Mouse (Mus musculus) midbrain, embryonic 15.5 days (tissue): ENCODE data around the gene Lmx1a. TPM values are rescaled to one million over a fixed set of nuclear protein-coding genes. Genes with fewer than 3 reads are reported as not detected.

Experiments used
- ATAC-seq: fragments of 200-750 bp; cut with Nextera tagmentation; replicated peaks from 2 replicates; pipeline ENCODE4 v1.8.0; 2017; ENCODE audit warnings: moderate TSS enrichment
- H3K27ac ChIP-seq: fragments of 300-500 bp; sonication (generic); 2 replicates; pipeline ENCODE4 v1.5.1; 2015; ENCODE audit warnings: mild to moderate bottlenecking, inconsistent platforms
- H3K27me3 ChIP-seq: fragments of 300-500 bp; sonication (generic); replicated peaks from 2 replicates; pipeline ENCODE4 v1.6.1; 2015; ENCODE audit warnings: inconsistent platforms
- H3K36me3 ChIP-seq: fragments of 300-500 bp; sonication (generic); replicated peaks from 2 replicates; pipeline ENCODE4 v1.6.1; 2015; ENCODE audit warnings: inconsistent platforms
- H3K4me1 ChIP-seq: fragments of 300-500 bp; sonication (generic); 2 replicates; pipeline ENCODE4 v1.6.1; 2015; ENCODE audit warnings: inconsistent platforms
- H3K4me2 ChIP-seq: fragments of 300-500 bp; sonication (generic); 2 replicates; pipeline ENCODE4 v1.6.1; 2015; ENCODE audit warnings: inconsistent platforms, mild to moderate bottlenecking, moderate library complexity
- H3K4me3 ChIP-seq: fragments of 300-500 bp; sonication (generic); 2 replicates; pipeline ENCODE4 v1.5.1; 2015; ENCODE audit warnings: mild to moderate bottlenecking, inconsistent platforms
- H3K9ac ChIP-seq: fragments of 300-500 bp; sonication (generic); 2 replicates; pipeline ENCODE4 v1.6.1; 2015; ENCODE audit warnings: mild to moderate bottlenecking, inconsistent platforms
- H3K9me3 ChIP-seq: fragments of 300-500 bp; sonication (generic); 2 replicates; pipeline ENCODE4 v1.6.1; 2016; ENCODE audit warnings: inconsistent platforms
- WGBS: fragments of 180-500 bp; shearing (Covaris S2); methylation state at CpG from one replicate; pipeline ENCODE4 v1.1.7; 2015; ENCODE audit warnings: mixed read lengths; 5-methylcytosine and 5-hydroxymethylcytosine counted together
- polyA plus RNA-seq: library from polyadenylated mRNA; unstranded; fragments of >200 nt; fragmentation: Nextera tagmentation; extraction: Ambion mirVana; gene quantifications from 2 replicates; pipeline ENCODE4 v1.2.1, GENCODE M21; 2015

Gene Lmx1a
- polyA plus RNA-seq, 1 experiment from 2014 or later: 11.9 TPM

DNA sequence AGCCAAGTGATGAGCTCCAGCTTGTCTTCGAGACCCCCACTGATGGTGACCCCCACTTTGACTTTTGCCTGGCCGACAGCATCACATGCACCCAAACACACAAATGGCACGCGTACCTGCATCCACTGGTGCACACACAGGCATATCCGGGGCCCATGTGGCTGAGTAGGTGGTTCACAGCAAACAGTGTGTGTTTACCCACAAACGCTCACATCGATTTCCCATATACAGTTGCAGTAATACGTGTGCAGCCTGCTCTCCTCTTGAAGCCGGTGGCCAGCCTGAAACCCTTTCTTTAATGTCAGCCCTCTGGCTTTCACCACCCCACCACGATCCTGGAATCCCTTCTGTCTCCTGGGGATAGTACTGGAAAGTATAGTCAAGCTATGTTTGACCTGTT lies 71.3 kb downstream of the Lmx1a start:
- 86% methylated on average over 10 of the region's 10 CpGs for WGBS
- Histone ChIP-seq H3K4me3 (no peak overlapping the region), H3K4me2 (no peak overlapping the region), H3K27me3 (peaks cover 59% of the 10 kb centered on the region), H3K27ac (no peak overlapping the region), H3K4me1 (peaks cover 18% of the 10 kb centered on the region), H3K9ac (no peak overlapping the region), H3K9me3 (no peaks in the 10 kb centered on the region), H3K36me3 (no peaks in the 10 kb centered on the region)
- no peak for ATAC-seq

DNA sequence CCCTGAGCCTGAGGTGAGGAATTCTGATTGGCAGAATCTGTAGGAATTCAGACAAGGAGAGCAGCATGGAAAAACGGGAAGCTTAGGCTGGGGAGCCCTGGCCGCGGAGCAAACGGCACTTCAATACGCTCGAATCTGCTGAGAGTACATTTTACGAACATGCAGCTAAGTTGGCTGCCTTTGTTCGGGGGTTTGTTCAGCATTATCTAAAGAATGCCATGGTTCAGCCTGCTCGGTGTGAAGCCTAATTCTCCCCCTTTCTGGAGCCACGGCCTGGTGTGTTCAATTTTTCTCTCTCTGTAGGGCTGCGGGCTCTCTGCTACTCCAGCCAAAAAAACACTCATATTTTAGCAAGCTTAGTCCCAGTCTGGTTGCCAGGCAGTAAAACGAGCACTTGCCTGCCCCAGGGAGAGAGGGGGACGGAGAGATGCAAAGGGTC lies 72.8 kb downstream of the Lmx1a start:
- Histone ChIP-seq H3K36me3 (no peaks in the 10 kb centered on the region), H3K27ac (peak overlapping the region; percentile 8; the same call in 1 of the 2 replicates), H3K4me1 (peaks cover 18% of the 10 kb centered on the region), H3K27me3 (peaks cover 62% of the 10 kb centered on the region), H3K4me3 (no peak overlapping the region), H3K4me2 (peak overlapping the region; percentile 34), H3K9me3 (no peaks in the 10 kb centered on the region), H3K9ac (no peak overlapping the region)
- 3% methylated on average over 13 of the region's 13 CpGs for WGBS
- ATAC-seq: peak; percentile 72

DNA sequence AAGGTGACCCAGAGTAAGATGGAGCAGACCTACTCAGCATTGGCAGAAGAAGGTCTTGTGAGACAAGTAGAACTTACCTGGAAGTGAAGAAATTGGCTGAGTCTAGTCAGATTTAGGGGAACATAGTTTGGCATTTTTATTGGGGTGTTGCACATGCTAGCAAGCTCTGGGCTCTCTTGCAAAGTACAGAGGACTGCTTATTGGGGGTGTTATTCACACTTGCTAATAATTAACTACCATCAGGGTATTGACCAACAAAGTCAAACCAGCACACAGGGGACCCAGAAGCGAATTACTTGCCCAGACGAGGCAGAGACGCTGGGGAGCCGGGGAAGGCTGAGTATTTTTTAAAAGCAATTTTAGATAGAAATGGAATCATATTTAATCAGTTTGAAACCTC lies 77.6 kb downstream of the Lmx1a start:
- Histone ChIP-seq H3K36me3 (no peaks in the 10 kb centered on the region), H3K4me3 (no peak overlapping the region), H3K9me3 (no peaks in the 10 kb centered on the region), H3K27ac (no peak overlapping the region), H3K4me2 (no peak overlapping the region), H3K4me1 (peaks cover 6% of the 10 kb centered on the region), H3K9ac (no peak overlapping the region), H3K27me3 (peaks cover 42% of the 10 kb centered on the region)
- WGBS: 93% methylated on average over 4 of the region's 4 CpGs
- ATAC-seq: no peak

DNA sequence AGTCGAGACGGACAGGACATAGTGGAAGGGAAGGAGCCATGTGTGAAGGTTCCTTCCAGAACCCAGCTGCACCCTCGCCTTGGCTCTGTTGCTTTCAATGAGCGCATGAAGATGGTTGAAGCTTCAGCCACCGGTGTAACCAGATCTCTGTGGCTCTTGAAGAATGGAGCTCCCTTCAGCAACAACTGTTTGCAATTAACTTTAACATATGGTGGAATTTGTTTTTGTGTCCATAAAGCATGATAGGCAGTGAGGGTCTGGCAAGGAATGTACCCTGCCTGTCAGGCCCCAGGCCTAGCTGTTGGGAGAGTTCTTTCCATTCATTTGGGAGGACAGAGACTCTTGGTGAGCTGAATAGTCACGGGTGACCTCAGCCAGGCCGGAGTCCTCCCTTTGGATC lies 81.4 kb downstream of the Lmx1a start:
- Histone ChIP-seq H3K4me2 (no peak overlapping the region), H3K27ac (no peak overlapping the region), H3K4me3 (no peak overlapping the region), H3K36me3 (no peaks in the 10 kb centered on the region), H3K4me1 (no peaks in the 10 kb centered on the region), H3K9ac (no peak overlapping the region), H3K27me3 (peaks cover 18% of the 10 kb centered on the region; the same call in 1 of the 2 replicates), H3K9me3 (no peaks in the 10 kb centered on the region)
- 86% methylated on average over 7 of the region's 7 CpGs for WGBS
- no peak for ATAC-seq

DNA sequence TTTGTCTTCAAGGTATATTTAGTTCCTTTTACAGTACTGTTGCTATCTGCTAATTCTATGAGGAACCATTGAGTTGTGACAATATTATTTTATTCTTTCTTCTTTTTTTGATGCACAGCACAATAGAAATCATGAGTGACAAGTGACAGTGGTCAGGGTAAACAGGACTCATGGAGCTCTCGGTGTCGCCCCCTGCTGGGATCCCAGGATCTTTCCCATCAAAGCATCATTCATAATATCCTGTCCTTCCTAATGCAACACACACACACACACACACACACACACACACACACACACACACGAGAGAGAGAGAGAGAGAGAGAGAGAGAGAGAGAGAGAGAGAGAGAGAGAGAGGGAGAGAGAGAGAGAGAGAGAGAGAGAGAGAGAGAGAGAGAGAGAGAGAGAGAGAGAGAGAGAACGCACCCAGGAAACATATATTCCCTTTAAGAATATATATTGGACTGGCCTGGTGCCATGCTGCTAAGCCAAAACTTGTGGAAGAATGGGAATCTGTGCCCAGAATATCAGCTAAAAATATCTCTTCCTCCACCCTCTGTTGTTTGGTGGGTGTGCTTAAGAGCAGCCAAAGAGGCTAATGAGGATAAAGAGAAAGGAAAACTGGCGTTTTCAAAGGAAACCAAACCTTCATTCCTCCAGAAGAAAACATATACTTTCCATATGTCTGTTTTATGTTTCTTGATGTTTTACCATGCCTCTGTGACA lies 90.9 kb downstream of the Lmx1a start:
- H3K4me3 ChIP-seq: no peak overlapping the region
- no peaks in the 10 kb centered on the region for H3K9me3 ChIP-seq
- WGBS: 84% methylated on average over 4 of the region's 5 CpGs
- no peak overlapping the region for H3K4me2 ChIP-seq
- H3K27ac ChIP-seq: no peak overlapping the region
- H3K27me3 ChIP-seq: no peaks in the 10 kb centered on the region
- H3K36me3 ChIP-seq: no peaks in the 10 kb centered on the region
- no peaks in the 10 kb centered on the region for H3K4me1 ChIP-seq
- no peak for ATAC-seq
- H3K9ac ChIP-seq: no peak overlapping the region

DNA sequence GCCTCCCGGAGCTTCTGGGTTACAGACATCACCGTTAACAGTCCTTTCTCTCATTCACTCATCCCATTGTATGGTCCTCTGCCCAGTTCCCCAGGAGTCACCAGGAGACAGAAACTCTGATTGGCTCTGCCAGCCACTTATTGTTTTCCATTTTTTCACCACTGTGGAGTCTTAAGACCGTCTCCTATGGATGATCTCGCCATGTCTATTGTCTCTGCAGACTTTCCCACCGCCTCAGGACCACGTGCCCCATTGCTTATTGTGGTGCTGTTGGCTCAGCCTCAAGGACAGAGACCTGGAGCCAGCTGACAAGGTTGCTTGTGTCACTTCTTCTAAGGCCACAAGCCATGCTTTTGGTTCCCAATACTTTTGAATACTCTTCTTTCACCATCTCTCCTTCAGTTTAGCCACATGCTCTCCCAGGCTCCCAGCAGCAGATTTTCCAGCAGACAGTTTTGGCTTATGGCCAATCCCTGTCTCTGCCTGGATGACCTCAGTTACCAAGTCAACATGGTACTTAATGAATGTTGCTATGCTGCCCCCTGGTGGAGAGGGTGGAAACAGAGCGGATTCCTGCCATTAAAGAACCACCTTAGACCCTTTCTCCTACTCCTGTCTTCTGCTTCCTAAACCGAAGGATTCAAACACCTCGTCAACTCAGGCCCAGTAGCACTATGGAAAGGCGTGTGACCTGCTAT lies 92.9 kb downstream of the Lmx1a start:
- H3K36me3 ChIP-seq: no peaks in the 10 kb centered on the region
- WGBS: 35% methylated on average over 10 of the region's 10 CpGs
- ATAC-seq: peak; percentile 65; the same call in 1 of the 2 replicates

DNA sequence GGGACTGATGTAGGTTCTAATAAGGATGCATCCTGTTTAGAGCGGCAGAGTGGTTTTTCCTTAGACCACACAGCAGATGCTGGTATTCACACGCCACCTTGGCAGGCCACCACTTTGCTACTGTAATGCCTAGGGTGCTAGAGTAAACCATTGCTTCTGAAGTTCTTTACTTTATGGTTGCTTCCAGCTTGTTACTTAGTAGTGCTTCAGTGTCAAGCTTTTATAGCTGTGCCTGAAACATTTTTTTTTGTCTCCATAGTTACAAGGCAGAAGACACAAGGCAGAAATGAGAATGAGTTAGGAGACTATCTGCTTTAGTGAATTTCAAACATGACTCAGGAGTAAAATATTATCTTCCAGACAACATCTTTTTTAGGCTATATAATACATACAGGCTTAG lies 95.0 kb downstream of the Lmx1a start:
- H3K4me2 ChIP-seq: no peak overlapping the region
- no peak overlapping the region for H3K27ac ChIP-seq
- ATAC-seq: no peak
- no peaks in the 10 kb centered on the region for H3K36me3 ChIP-seq
- H3K9ac ChIP-seq: no peak overlapping the region
- 85% methylated on average over 2 of the region's 2 CpGs for WGBS
- H3K9me3 ChIP-seq: no peaks in the 10 kb centered on the region
- H3K4me1 ChIP-seq: no peaks in the 10 kb centered on the region
- H3K4me3 ChIP-seq: no peak overlapping the region
- 0 out of 2 replicates have a peak, but pooled peaks cover 2% of the 10 kb centered on the region for H3K27me3 ChIP-seq

More for the DNA sequence above, 92.9 kb downstream of the Lmx1a start:
- Histone ChIP-seq H3K27me3 (0 out of 2 replicates have a peak, but pooled peaks cover 2% of the 10 kb centered on the region), H3K4me1 (no peaks in the 10 kb centered on the region), H3K4me2 (no peak overlapping the region), H3K9ac (no peak overlapping the region), H3K4me3 (no peak overlapping the region), H3K27ac (no peak overlapping the region), H3K9me3 (no peaks in the 10 kb centered on the region)

DNA sequence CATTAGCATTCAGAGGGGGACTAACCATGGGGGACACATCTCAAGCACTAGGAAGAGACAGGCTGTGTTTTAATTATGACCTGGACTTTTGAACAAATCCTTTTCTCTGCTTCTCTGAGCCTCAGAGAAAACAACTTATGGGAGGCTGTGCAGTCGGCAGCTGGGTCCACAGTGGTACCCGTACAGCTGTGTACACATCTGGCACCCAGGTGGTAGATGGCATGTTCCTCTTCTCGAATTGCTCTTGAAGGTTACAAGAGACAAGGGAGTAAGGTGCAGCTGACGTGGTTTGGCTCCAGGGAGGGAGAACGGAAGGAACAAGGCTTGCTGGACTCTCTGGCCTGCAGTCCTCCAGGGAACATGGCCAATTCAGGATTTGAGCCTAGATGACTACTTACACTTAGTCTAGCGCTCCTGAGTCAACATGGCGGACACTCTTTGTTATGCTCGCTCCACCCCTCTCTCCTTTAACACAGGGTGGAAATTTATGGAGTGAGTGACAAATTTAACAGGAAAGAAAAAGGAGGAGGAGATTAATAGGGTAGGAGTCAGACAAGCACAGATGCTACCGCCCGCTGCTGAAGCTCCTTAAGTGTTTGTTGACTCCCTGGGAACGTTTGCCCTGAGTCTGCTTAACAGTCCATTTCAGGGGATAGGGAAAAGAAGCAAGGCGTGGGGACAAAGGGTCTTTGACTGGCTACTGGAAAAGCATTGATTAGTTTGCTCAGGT lies 99.8 kb downstream of the Lmx1a start:
- H3K4me1 ChIP-seq: no peaks in the 10 kb centered on the region
- no peak overlapping the region for H3K4me2 ChIP-seq
- no peak overlapping the region for H3K27ac ChIP-seq
- H3K9me3 ChIP-seq: no peaks in the 10 kb centered on the region
- no peak overlapping the region for H3K9ac ChIP-seq
- H3K36me3 ChIP-seq: no peaks in the 10 kb centered on the region
- no peak overlapping the region for H3K4me3 ChIP-seq
- H3K27me3 ChIP-seq: 0 out of 2 replicates have a peak, but pooled peaks cover 2% of the 10 kb centered on the region
- WGBS: 66% methylated on average over 12 of the region's 12 CpGs
- ATAC-seq: no peak

DNA sequence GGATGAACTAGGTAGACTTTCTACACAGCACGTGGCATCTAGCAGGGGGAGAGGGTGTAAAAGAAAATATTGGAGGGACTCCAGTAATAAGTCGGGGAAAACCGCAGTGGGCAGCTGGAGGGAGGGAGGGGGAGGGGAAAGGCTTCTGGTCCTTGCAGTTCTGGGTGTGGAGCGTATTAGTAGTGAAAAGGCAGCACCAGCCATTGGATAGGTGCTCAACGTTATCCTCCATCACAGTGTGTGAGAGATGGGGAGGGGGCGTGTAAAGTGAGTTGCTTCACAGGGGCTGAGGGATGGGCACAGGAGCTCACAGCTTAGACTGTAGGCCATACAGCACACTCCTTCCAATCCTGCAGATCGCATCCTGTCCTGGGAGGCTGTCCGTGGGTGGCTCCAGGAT lies 100.4 kb downstream of the Lmx1a start:
- Histone ChIP-seq H3K4me2 (no peak overlapping the region), H3K4me1 (no peaks in the 10 kb centered on the region), H3K4me3 (no peak overlapping the region), H3K9ac (no peak overlapping the region), H3K36me3 (no peaks in the 10 kb centered on the region), H3K9me3 (no peaks in the 10 kb centered on the region), H3K27me3 (0 out of 2 replicates have a peak, but pooled peaks cover 2% of the 10 kb centered on the region), H3K27ac (no peak overlapping the region)
- peak; percentile 52; the same call in 1 of the 2 replicates for ATAC-seq
- 82% methylated on average over 8 of the region's 8 CpGs for WGBS

DNA sequence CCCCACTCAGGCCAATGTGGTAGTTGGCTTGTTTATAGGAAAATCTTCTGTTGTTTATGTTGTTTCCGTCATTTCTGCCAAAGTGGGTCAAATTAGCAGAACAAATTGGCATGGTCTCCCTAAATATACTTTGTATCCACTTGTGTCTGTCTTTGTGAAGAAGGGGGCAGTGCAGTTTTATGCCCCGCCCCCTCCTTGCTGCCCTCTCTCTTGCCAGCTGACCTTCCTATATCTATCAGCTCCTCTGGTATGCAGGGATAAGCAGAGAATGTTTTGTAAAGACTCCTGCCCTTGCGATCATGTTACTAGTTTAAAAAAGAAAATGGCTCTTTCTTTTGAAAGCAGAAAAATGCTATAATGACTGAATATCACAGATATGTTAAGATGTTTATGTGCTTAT lies 101.7 kb downstream of the Lmx1a start:
- no peak overlapping the region for H3K27ac ChIP-seq
- H3K9ac ChIP-seq: no peak overlapping the region
- H3K4me3 ChIP-seq: no peak overlapping the region
- WGBS: 82% methylated on average over 3 of the region's 3 CpGs
- H3K9me3 ChIP-seq: no peaks in the 10 kb centered on the region
- H3K36me3 ChIP-seq: no peaks in the 10 kb centered on the region
- ATAC-seq: no peak
- H3K4me2 ChIP-seq: no peak overlapping the region
- no peaks in the 10 kb centered on the region for H3K4me1 ChIP-seq
- H3K27me3 ChIP-seq: 0 out of 2 replicates have a peak, but pooled peaks cover 2% of the 10 kb centered on the region

DNA sequence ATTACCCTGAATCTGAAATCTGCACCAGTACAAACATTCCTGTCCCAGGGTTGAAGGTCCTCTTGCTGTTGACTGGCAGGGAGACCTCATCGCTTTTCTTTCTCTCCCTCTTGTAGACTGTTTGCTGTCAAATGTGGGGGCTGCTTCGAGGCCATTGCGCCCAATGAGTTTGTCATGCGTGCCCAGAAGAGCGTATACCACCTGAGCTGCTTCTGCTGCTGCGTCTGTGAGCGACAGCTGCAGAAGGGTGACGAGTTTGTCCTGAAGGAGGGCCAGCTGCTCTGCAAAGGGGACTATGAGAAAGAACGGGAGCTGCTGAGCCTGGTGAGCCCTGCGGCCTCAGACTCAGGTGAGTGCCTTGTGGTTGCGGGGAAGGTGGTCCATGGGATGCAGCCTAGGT lies 102.2 kb downstream of the Lmx1a start:
- H3K9me3 ChIP-seq: no peaks in the 10 kb centered on the region
- H3K4me3 ChIP-seq: no peak overlapping the region
- H3K27ac ChIP-seq: no peak overlapping the region
- H3K4me2 ChIP-seq: no peak overlapping the region
- no peak for ATAC-seq
- H3K9ac ChIP-seq: no peak overlapping the region
- H3K4me1 ChIP-seq: no peaks in the 10 kb centered on the region
- 81% methylated on average over 11 of the region's 11 CpGs for WGBS
- 0 out of 2 replicates have a peak, but pooled peaks cover 2% of the 10 kb centered on the region for H3K27me3 ChIP-seq
- H3K36me3 ChIP-seq: no peaks in the 10 kb centered on the region

DNA sequence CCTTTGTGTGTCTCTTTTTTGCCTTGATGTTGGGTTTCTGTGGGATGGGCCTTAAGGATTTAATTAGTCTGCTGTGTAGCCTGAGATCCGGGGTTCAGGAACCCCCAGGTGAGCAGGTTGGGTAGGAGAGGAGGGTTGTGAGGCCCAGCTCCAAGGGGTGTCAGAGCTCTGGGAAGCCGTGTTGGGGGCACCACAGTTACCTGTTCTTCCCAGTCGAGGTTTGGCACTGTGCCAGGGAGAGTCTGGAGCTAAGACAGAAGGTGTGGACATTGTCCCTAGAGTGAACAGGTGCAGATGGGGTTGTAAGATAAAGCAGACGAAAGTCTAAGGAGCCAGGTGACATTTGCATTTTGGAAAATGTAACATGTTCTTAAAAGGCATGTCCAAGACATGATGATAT lies 112.9 kb downstream of the Lmx1a start:
- Histone ChIP-seq H3K9me3 (no peaks in the 10 kb centered on the region), H3K36me3 (no peaks in the 10 kb centered on the region), H3K27me3 (peaks cover 7% of the 10 kb centered on the region), H3K9ac (0 out of 2 replicates have a peak overlapping the region, but pooled peaks have one; percentile 63), H3K27ac (peak overlapping the region; percentile 92), H3K4me1 (peaks cover 31% of the 10 kb centered on the region), H3K4me3 (no peak overlapping the region), H3K4me2 (peak overlapping the region; percentile 92; the same call in 1 of the 2 replicates)
- 36% methylated on average over 4 of the region's 4 CpGs for WGBS
- peak; percentile 18 for ATAC-seq
